Mouse (Mus musculus) limb, embryonic 11.5 days (tissue): ENCODE measurements around the gene Nebl. TPM values are rescaled to one million over a fixed set of nuclear protein-coding genes. Genes with fewer than 3 reads are reported as not detected.

Experiments used
- ATAC-seq: fragments of 200-750 bp; cut with Nextera tagmentation; 2 replicates; pipeline ENCODE4 v1.8.0; 2017; ENCODE audit warnings: low read depth; ENCODE audit not compliant: insufficient number of reproducible peaks, low FRiP score, low TSS enrichment
- DNase-seq: peaks from one replicate; pipeline ENCODE4 v3.0.0-alpha.2; 2015; ENCODE audit warnings: low spot score
- H3K27ac ChIP-seq: fragments of 300-500 bp; sonication (generic); replicated peaks from 2 replicates; pipeline ENCODE4 v1.5.1; 2014; ENCODE audit warnings: low read depth, mild to moderate bottlenecking, low read length
- H3K27me3 ChIP-seq: fragments of 300-500 bp; sonication (generic); 2 replicates; pipeline ENCODE4 v1.6.1; 2014; ENCODE audit warnings: mild to moderate bottlenecking, low read length, mixed read lengths; ENCODE audit not compliant: control insufficient read depth, insufficient read depth
- H3K36me3 ChIP-seq: fragments of 300-500 bp; sonication (generic); 2 replicates; pipeline ENCODE4 v1.6.1; 2014; ENCODE audit warnings: mild to moderate bottlenecking, low read length, moderate library complexity, mixed read lengths; ENCODE audit not compliant: control insufficient read depth, insufficient read depth
- H3K4me1 ChIP-seq: fragments of 300-500 bp; sonication (generic); 2 replicates; pipeline ENCODE4 v1.6.1; 2014; ENCODE audit warnings: low read length, mixed read lengths; ENCODE audit not compliant: control insufficient read depth, insufficient read depth
- H3K4me2 ChIP-seq: fragments of 300-500 bp; sonication (generic); 2 replicates; pipeline ENCODE4 v1.6.1; 2014; ENCODE audit warnings: low read depth, mild to moderate bottlenecking, moderate library complexity; ENCODE audit not compliant: severe bottlenecking
- H3K4me3 ChIP-seq: fragments of 300-500 bp; sonication (generic); 2 replicates; pipeline ENCODE4 v1.5.1; 2014; ENCODE audit warnings: low read depth, low read length
- H3K9ac ChIP-seq: fragments of 300-500 bp; sonication (generic); 2 replicates; pipeline ENCODE4 v1.6.1; 2014; ENCODE audit warnings: mild to moderate bottlenecking, low read length
- H3K9me3 ChIP-seq: fragments of 300-500 bp; sonication (generic); 2 replicates; pipeline ENCODE4 v1.6.1; 2016; ENCODE audit warnings: low read length; ENCODE audit not compliant: control insufficient read depth
- WGBS: fragments of 180-500 bp; shearing (Covaris S2); extraction: QIAGEN DNeasy Blood & Tissue Kit; methylation state at CpG from one replicate; pipeline ENCODE4 v1.1.7; 2014; 5-methylcytosine and 5-hydroxymethylcytosine counted together
- polyA plus RNA-seq: library from polyadenylated mRNA; unstranded; fragments of >200 nt; fragmentation: Nextera tagmentation; extraction: Ambion mirVana; gene quantifications from 2 replicates; pipeline ENCODE4 v1.2.1, GENCODE M21; 2014

Nebl gene
- polyA plus RNA-seq, 1 experiment from 2014 or later, result 4.8 TPM

GRCm38 (mm10) chr2:17698161-17699087, 32.8 kb downstream of the Nebl start:
- Histone ChIP-seq H3K36me3 (no peaks in the 10 kb centered on the region), H3K9me3 (no peaks in the 10 kb centered on the region), H3K27ac (no peak overlapping the region), H3K4me1 (no peaks in the 10 kb centered on the region), H3K4me2 (no peak overlapping the region), H3K9ac (no peak overlapping the region), H3K27me3 (no peaks in the 10 kb centered on the region), H3K4me3 (no peak overlapping the region)
- WGBS, result 74% methylated on average over 4 of the region's 4 CpGs
- no peak for ATAC-seq
- DNase-seq, result no peak

- no peak overlapping the region for H3K4me3 ChIP-seq
- H3K9ac ChIP-seq, result no peak overlapping the region
- H3K27me3 ChIP-seq, result no peaks in the 10 kb centered on the region
- no peak overlapping the region for H3K4me2 ChIP-seq
- 90% methylated on average over 2 of the region's 2 CpGs for WGBS
- DNase-seq (no peak), ATAC-seq (no peak)
- no peak overlapping the region for H3K27ac ChIP-seq
- H3K36me3 ChIP-seq, result no peaks in the 10 kb centered on the region
- no peaks in the 10 kb centered on the region for H3K9me3 ChIP-seq
- H3K4me1 ChIP-seq, result no peaks in the 10 kb centered on the region
Observed at GRCm38 (mm10) chr2:17692926-17693325, 38.3 kb downstream of the Nebl start.

- H3K4me1 ChIP-seq, result no peaks in the 10 kb centered on the region
- no peaks in the 10 kb centered on the region for H3K36me3 ChIP-seq
- H3K27ac ChIP-seq, result no peak overlapping the region
- H3K9ac ChIP-seq, result no peak overlapping the region
- H3K4me3 ChIP-seq, result no peak overlapping the region
- H3K27me3 ChIP-seq, result no peaks in the 10 kb centered on the region
- no peak for DNase-seq
- no peak overlapping the region for H3K4me2 ChIP-seq
- 83% methylated on average over 5 of the region's 5 CpGs for WGBS
- H3K9me3 ChIP-seq, result no peaks in the 10 kb centered on the region
- ATAC-seq, result no peak
Observed at GRCm38 (mm10) chr2:17690264-17690663, 41.0 kb downstream of the Nebl start.

GRCm38 (mm10) chr2:17687141-17687540, 44.1 kb downstream of the Nebl start:
- H3K27me3 ChIP-seq, result no peaks in the 10 kb centered on the region

GRCm38 (mm10) chr2:17683326-17684040, 47.8 kb downstream of the Nebl start:
- no peak for DNase-seq
- no peak overlapping the region for H3K9ac ChIP-seq

More at GRCm38 (mm10) chr2:17687141-17687540, 44.1 kb downstream of the Nebl start:
- WGBS, result 84% methylated on average over 6 of the region's 6 CpGs
- ATAC-seq, result no peak
- Histone ChIP-seq H3K4me1 (no peaks in the 10 kb centered on the region), H3K27ac (no peak overlapping the region), H3K4me2 (no peak overlapping the region), H3K4me3 (no peak overlapping the region), H3K36me3 (no peaks in the 10 kb centered on the region), H3K9me3 (no peaks in the 10 kb centered on the region), H3K9ac (no peak overlapping the region)
- DNase-seq, result no peak

GRCm38 (mm10) chr2:17672156-17672555, 59.1 kb downstream of the Nebl start:
- Histone ChIP-seq H3K9me3 (no peaks in the 10 kb centered on the region), H3K36me3 (no peaks in the 10 kb centered on the region), H3K27ac (no peak overlapping the region), H3K4me2 (no peak overlapping the region), H3K9ac (no peak overlapping the region), H3K4me3 (no peak overlapping the region), H3K27me3 (no peaks in the 10 kb centered on the region), H3K4me1 (no peaks in the 10 kb centered on the region)
- WGBS, result 86% methylated on average over 10 of the region's 10 CpGs
- no peak for ATAC-seq
- no peak for DNase-seq

More at GRCm38 (mm10) chr2:17683326-17684040, 47.8 kb downstream of the Nebl start:
- Histone ChIP-seq H3K4me2 (no peak overlapping the region), H3K36me3 (no peaks in the 10 kb centered on the region), H3K4me1 (no peaks in the 10 kb centered on the region), H3K9me3 (no peaks in the 10 kb centered on the region), H3K27ac (no peak overlapping the region), H3K27me3 (no peaks in the 10 kb centered on the region), H3K4me3 (no peak overlapping the region)
- ATAC-seq, result no peak
- WGBS, result 73% methylated on average over 4 of the region's 4 CpGs

GRCm38 (mm10) chr2:17671566-17671965, 59.7 kb downstream of the Nebl start:
- H3K4me3 ChIP-seq, result no peak overlapping the region
- H3K27me3 ChIP-seq, result no peaks in the 10 kb centered on the region
- H3K4me2 ChIP-seq, result no peak overlapping the region
- no peak for DNase-seq
- no peaks in the 10 kb centered on the region for H3K4me1 ChIP-seq
- WGBS, result 85% methylated on average over 8 of the region's 8 CpGs
- no peak for ATAC-seq
- H3K36me3 ChIP-seq, result no peaks in the 10 kb centered on the region
- H3K9me3 ChIP-seq, result no peaks in the 10 kb centered on the region
- H3K9ac ChIP-seq, result no peak overlapping the region
- H3K27ac ChIP-seq, result no peak overlapping the region

GRCm38 (mm10) chr2:17669953-17670352, 61.3 kb downstream of the Nebl start:
- H3K27me3 ChIP-seq, result no peaks in the 10 kb centered on the region
- H3K9ac ChIP-seq, result no peak overlapping the region
- ATAC-seq, result no peak
- no peak for DNase-seq
- H3K36me3 ChIP-seq, result no peaks in the 10 kb centered on the region
- no peaks in the 10 kb centered on the region for H3K9me3 ChIP-seq
- H3K27ac ChIP-seq, result no peak overlapping the region
- 43% methylated on average over 10 of the region's 10 CpGs for WGBS
- H3K4me1 ChIP-seq, result no peaks in the 10 kb centered on the region
- H3K4me2 ChIP-seq, result no peak overlapping the region
- no peak overlapping the region for H3K4me3 ChIP-seq
